Mouse (Mus musculus) embryonic facial prominence, embryonic 14.5 days (tissue): ENCODE measurements at regions not wholly inside any gene's neighbourhood (a gene's known extent, or its start where the extent isn't known, plus 50 kb on each side); places are given as distances from the start of the nearest gene placed in this dataset.
A peak's percentile ranks its signal among the peaks of the same experiment; 100 is the strongest.

Experiments
- ATAC-seq: fragments of 200-750 bp; cut with Nextera tagmentation; 2 replicates; pipeline ENCODE4 v1.8.0; 2017; ENCODE audit warnings: low read depth, moderate number of reproducible peaks, moderate TSS enrichment
- DNase-seq: peaks from one replicate; pipeline ENCODE4 v3.0.0-alpha.2; 2015; ENCODE audit warnings: low spot score
- H3K27ac ChIP-seq: fragments of 300-500 bp; sonication (generic); replicated peaks from 2 replicates; pipeline ENCODE4 v1.5.1; 2014; ENCODE audit warnings: low read depth, mild to moderate bottlenecking, low read length, moderate library complexity
- H3K27me3 ChIP-seq: fragments of 300-500 bp; sonication (generic); replicated peaks from 2 replicates; pipeline ENCODE4 v1.6.1; 2014; ENCODE audit warnings: low read length; ENCODE audit not compliant: control insufficient read depth, insufficient read depth
- H3K36me3 ChIP-seq: fragments of 300-500 bp; sonication (generic); 2 replicates; pipeline ENCODE4 v1.6.1; 2014; ENCODE audit warnings: low read length, mixed read lengths; ENCODE audit not compliant: control insufficient read depth, insufficient read depth
- H3K4me1 ChIP-seq: fragments of 300-500 bp; sonication (generic); 2 replicates; pipeline ENCODE4 v1.6.1; 2014; ENCODE audit warnings: antibody characterized with exemption, low read length; ENCODE audit not compliant: control insufficient read depth, insufficient read depth
- H3K4me2 ChIP-seq: fragments of 300-500 bp; sonication (generic); 2 replicates; pipeline ENCODE4 v1.6.1; 2014; ENCODE audit warnings: low read depth, mild to moderate bottlenecking, low read length, moderate library complexity, mixed read lengths
- H3K4me3 ChIP-seq: fragments of 300-500 bp; sonication (generic); 2 replicates; pipeline ENCODE4 v1.5.1; 2014; ENCODE audit warnings: low read depth, mild to moderate bottlenecking, low read length
- H3K9ac ChIP-seq: fragments of 300-500 bp; sonication (generic); 2 replicates; pipeline ENCODE4 v1.6.1; 2014; ENCODE audit warnings: low read depth, mild to moderate bottlenecking, low read length, moderate library complexity, mixed read lengths
- H3K9me3 ChIP-seq: fragments of 300-500 bp; sonication (generic); 2 replicates; pipeline ENCODE4 v1.6.1; 2016; ENCODE audit warnings: low read length; ENCODE audit not compliant: control insufficient read depth
- WGBS: fragments of 180-500 bp; shearing (Covaris S2); extraction: QIAGEN DNeasy Blood & Tissue Kit; methylation state at CpG from one replicate; pipeline ENCODE4 v1.1.7; 2014; 5-methylcytosine and 5-hydroxymethylcytosine counted together

DNA sequence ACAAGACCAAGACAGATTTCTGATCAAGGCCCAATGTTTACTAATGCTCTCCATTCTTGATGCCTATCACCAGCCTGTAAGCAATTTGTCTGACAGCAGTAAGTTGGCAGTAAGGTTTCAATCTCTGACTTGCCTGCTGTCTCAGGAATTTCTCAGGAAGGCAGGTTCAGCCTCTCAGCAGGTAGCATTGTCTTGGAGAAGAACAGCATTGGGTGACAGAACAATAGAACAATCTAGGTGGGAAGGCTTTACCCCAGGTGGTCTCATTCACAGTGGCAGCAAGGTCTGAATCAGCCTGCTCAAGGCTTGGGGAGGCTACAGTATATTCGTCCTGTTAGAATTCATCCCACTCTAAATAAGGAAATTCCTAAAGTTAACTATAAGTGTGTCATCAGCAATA is 81.2 kb upstream of the Chordc1 start:
- Histone ChIP-seq H3K27ac (no peak overlapping the region), H3K9me3 (0 out of 2 replicates have a peak, but pooled peaks cover 5% of the 10 kb centered on the region), H3K4me1 (no peaks in the 10 kb centered on the region), H3K36me3 (no peaks in the 10 kb centered on the region), H3K9ac (no peak overlapping the region), H3K4me3 (no peak overlapping the region), H3K27me3 (no peaks in the 10 kb centered on the region), H3K4me2 (no peak overlapping the region)
- DNase-seq (no peak), ATAC-seq (no peak)
- WGBS, result 21% methylated on average over 1 of the region's 1 CpGs

DNA sequence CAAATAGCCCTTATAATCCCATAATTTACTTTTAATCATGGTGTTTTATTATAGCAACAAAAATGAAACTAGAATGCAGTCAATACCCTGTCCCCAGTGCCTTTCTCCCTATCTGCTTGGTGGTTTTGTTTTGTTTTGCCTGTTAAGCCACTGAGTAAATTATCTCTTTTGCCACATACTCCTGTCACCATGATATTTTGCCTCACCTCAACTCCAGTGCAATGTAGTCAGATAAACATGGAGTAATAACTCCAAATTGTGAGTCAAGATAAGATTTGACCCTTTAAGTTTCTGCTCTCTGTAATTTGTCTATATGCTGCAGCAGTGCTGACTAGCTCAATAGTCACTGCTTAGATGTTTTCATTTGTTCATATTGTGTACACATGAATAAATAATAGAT is 65.3 kb upstream of the Chordc1 start:
- no peaks in the 10 kb centered on the region for H3K4me1 ChIP-seq
- no peak overlapping the region for H3K4me2 ChIP-seq
- no peaks in the 10 kb centered on the region for H3K9me3 ChIP-seq
- no peak for DNase-seq
- no peak overlapping the region for H3K27ac ChIP-seq
- H3K9ac ChIP-seq, result no peak overlapping the region
- H3K36me3 ChIP-seq, result no peaks in the 10 kb centered on the region
- H3K27me3 ChIP-seq, result no peaks in the 10 kb centered on the region
- no peak for ATAC-seq
- no peak overlapping the region for H3K4me3 ChIP-seq

DNA sequence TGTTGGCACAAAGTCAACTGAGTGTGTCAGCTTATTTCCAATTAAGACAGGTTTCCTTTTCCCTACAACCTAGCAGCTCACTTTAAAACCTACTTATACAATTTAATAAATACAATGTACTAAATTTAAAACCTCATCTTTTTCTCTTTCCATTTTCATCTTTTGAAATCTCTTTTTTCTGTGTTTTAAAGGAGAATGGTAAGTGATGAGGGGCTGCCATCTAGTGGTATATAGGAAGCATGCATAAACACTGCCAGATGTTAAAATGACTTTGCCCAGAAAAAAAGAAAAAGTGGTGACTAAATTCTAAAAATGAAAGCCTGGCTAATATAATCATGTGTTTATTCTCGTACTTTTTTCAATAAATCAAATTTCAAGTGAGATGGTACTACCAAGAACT is 62.0 kb upstream of the Chordc1 start:
- no peak overlapping the region for H3K4me3 ChIP-seq
- H3K4me1 ChIP-seq, result no peaks in the 10 kb centered on the region
- no peak overlapping the region for H3K4me2 ChIP-seq
- H3K9ac ChIP-seq, result no peak overlapping the region
- DNase-seq, result peak; percentile 37
- 2% methylated on average over 1 of the region's 1 CpGs for WGBS
- H3K27ac ChIP-seq, result no peak overlapping the region
- H3K9me3 ChIP-seq, result no peaks in the 10 kb centered on the region
- H3K36me3 ChIP-seq, result no peaks in the 10 kb centered on the region
- no peaks in the 10 kb centered on the region for H3K27me3 ChIP-seq
- ATAC-seq, result no peak
